In the genomic region with DNA sequence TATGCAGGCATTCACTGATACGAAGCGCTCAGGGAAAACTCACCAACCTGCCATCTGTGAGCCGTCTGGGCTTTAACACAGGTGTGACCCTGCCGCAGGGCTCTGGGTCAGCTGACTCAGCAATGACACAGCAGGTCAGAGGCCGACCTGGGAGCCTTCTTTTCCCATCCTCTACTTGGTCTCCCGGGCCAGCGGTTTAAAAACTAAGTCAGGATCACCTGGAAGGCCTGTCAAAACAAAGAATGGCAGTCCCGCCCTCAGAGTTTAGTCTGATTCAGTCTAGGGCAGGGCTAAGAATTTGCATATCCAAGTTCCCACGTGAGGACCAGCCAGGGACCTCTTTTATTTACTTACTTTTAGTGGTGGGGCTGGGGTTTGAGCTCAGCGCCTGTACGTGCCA, we compare ENCODE assay signal across 10 mouse cellular contexts. TPM values are rescaled to one million over a fixed set of nuclear protein-coding genes. Genes with fewer than 3 reads are reported as not detected.
DNase-seq lines count a peak whose midpoint lies in the region; ATAC-seq and TF ChIP-seq lines count a peak whose summit lies in the region.
"Had no signal": no experiment of that assay in that cellular context is flagged by ENCODE, and none has a peak within 500 bp of the region (broad histone marks: within the 10 kb centered on the region; RNA-seq: fewer than 3 reads in every experiment).

No protein-coding gene starts in this region.

- H3K9ac ChIP-seq in heart, embryonic 15.5 days: no peak overlapping the region
- H3K9ac ChIP-seq in intestine, embryonic 16.5 days (ENCODE audit: low read depth, low read length): no peak overlapping the region
- no peak overlapping the region for H3K9ac ChIP-seq in liver, embryonic 15.5 days
- H3K9ac ChIP-seq: liver, embryonic 14.5 days had no signal

- no peak for TF ChIP-seq CTCF in E14TG2a.4 (conservative IDR thresholded peaks at IDR 0.05; ENCODE audit: low read length)

- no peaks in the 10 kb centered on the region for H3K9me3 ChIP-seq in heart, embryonic 15.5 days (replicated peaks)
- no peaks in the 10 kb centered on the region for H3K9me3 ChIP-seq in E14TG2a.4 (ENCODE audit: low read length)
- no peaks in the 10 kb centered on the region for H3K9me3 ChIP-seq in intestine, embryonic 16.5 days (ENCODE audit: control insufficient read depth, low read length)
- no peaks in the 10 kb centered on the region for H3K9me3 ChIP-seq in liver, embryonic 15.5 days (replicated peaks)
- H3K9me3 ChIP-seq: G1E had no signal

- intact Hi-C loops in heart, postnatal 10 days (cut with DNase I): no loop called here

- H3K4me1 ChIP-seq in heart, embryonic 15.5 days (replicated peaks): peaks cover 95% of the 10 kb centered on the region
- peaks cover 96% of the 10 kb centered on the region for H3K4me1 ChIP-seq in E14TG2a.4 (replicated peaks; ENCODE audit: low read depth, low read length)
- H3K4me1 ChIP-seq in intestine, embryonic 16.5 days (ENCODE audit: control insufficient read depth, insufficient read depth, low read length): peaks cover 40% of the 10 kb centered on the region
- H3K4me1 ChIP-seq in liver, embryonic 15.5 days (replicated peaks): peaks cover 13% of the 10 kb centered on the region

- peak overlapping the region; percentile 85 for H3K27ac ChIP-seq in heart, embryonic 15.5 days
- no peak overlapping the region for H3K27ac ChIP-seq in intestine, embryonic 16.5 days (ENCODE audit: low read length)
- H3K27ac ChIP-seq in liver, embryonic 15.5 days (replicated peaks): no peak overlapping the region
- H3K27ac ChIP-seq: liver, embryonic 14.5 days had no signal

- H3K27me3 ChIP-seq in heart, embryonic 15.5 days: peaks cover 17% of the 10 kb centered on the region; the same call in 1 of the 2 replicates
- H3K27me3 ChIP-seq in E14TG2a.4 (ENCODE audit: insufficient read depth, low read length): peaks cover 20% of the 10 kb centered on the region
- peaks cover 11% of the 10 kb centered on the region; the same call in 1 of the 2 replicates for H3K27me3 ChIP-seq in intestine, embryonic 16.5 days (replicated peaks; ENCODE audit: control insufficient read depth, insufficient read depth, low read length)
- peaks cover 92% of the 10 kb centered on the region for H3K27me3 ChIP-seq in liver, embryonic 15.5 days

- no peak for DNase-seq in heart, postnatal 10 days
- DNase-seq in cerebellum, postnatal 4 days (ENCODE audit: low spot score in 2 of 2): no peak
- DNase-seq in left cerebral cortex, adult 8-10 months (ENCODE audit: low spot score in 2 of 2): no peak
- no peak for DNase-seq in testis, postnatal 14 days (ENCODE audit: low spot score)

- 18% methylated on average over 11 of the region's 11 CpGs for WGBS in heart, embryonic 15.5 days
- WGBS in intestine, embryonic 16.5 days: 11% methylated on average over 11 of the region's 11 CpGs
- 5% methylated on average over 11 of the region's 11 CpGs for WGBS in liver, embryonic 15.5 days (ENCODE audit: insufficient replicate concordance)

- no peak for ATAC-seq in heart, embryonic 15.5 days (replicated peaks; ENCODE audit: insufficient number of reproducible peaks, insufficient read depth, low FRiP score, low read depth)
- ATAC-seq in intestine, embryonic 16.5 days: no peak
- no peak for ATAC-seq in liver, embryonic 15.5 days (ENCODE audit: insufficient read depth)

- H3K4me3 ChIP-seq in heart, embryonic 15.5 days: no peak overlapping the region
- H3K4me3 ChIP-seq in E14TG2a.4 (replicated peaks; ENCODE audit: low read length): peak overlapping the region; percentile 75
- no peak overlapping the region for H3K4me3 ChIP-seq in intestine, embryonic 16.5 days (ENCODE audit: low read length)
- H3K4me3 ChIP-seq in liver, embryonic 15.5 days (replicated peaks): no peak overlapping the region

- peak overlapping the region; percentile 71; the same call in 1 of the 2 replicates for H3K4me2 ChIP-seq in heart, embryonic 15.5 days
- H3K4me2 ChIP-seq in intestine, embryonic 16.5 days (ENCODE audit: low read depth, low read length): peak overlapping the region; percentile 58
- H3K4me2 ChIP-seq in liver, embryonic 15.5 days: peak overlapping the region; percentile 53; the same call in 1 of the 2 replicates

- no peaks in the 10 kb centered on the region for H3K36me3 ChIP-seq in heart, embryonic 15.5 days
- peaks cover 6% of the 10 kb centered on the region for H3K36me3 ChIP-seq in E14TG2a.4 (ENCODE audit: insufficient read depth, low read length)
- H3K36me3 ChIP-seq in intestine, embryonic 16.5 days (ENCODE audit: control insufficient read depth, insufficient read depth, low read length): no peaks in the 10 kb centered on the region
- H3K36me3 ChIP-seq in liver, embryonic 15.5 days (replicated peaks): no peaks in the 10 kb centered on the region
- H3K36me3 ChIP-seq: G1E had no signal

RNA-seq across cellular contexts. Expression of a gene that starts 4.2 kb away (rescaled TPM):
- 5.4 and 5.9 TPM in 2 replicates for polyA plus RNA-seq in heart, embryonic 15.5 days (2015; fragmentation: Nextera tagmentation; extraction: Ambion mirVana)
- under 1 TPM; 0.27 to 0.43 TPM for total RNA-seq in heart, postnatal 10 days (2021)
- polyA plus RNA-seq in intestine, embryonic 16.5 days (2015; fragmentation: Nextera tagmentation; extraction: Ambion mirVana): 2.5 and 2.9 TPM in 2 replicates
- polyA plus RNA-seq in liver, embryonic 15.5 days (2015; fragmentation: Nextera tagmentation; extraction: Ambion mirVana): 0.41 and 0.46 TPM in 2 replicates
- 1 to 10 TPM; 1.1 to 1.8 (median 1.5) TPM for total RNA-seq in left cerebral cortex, adult 8-10 months (2022)
- total RNA-seq: G1E had no signal
- polyA plus RNA-seq: G1E had no signal
